Mouse (Mus musculus): Measurements from ENCODE around the gene Cplane1.

DNA sequence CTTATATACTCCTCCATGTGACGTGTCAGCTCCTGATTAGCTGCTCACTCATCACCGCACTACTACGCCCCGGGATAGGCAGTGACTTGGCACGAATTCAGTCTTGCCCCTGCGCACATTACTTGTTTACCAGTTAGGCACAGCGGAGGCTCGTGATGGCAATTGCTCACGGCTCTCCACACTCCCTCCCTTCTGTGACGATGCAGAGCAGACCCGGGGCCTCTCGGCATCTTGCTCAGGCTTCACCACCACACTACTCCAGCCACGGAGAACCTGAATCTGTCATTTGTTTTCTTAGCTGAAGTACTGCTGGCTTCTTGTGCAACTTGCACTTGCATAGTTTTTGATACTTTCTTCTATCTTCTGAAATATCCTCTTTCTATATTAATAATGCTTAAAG, 45.9 kb downstream of the Cplane1 start:
- TF ChIP-seq GATA1 (IDR thresholded peaks at IDR 0.05; ENCODE audit: low read depth, low read length) (no peak), USF1 (IDR thresholded peaks at IDR 0.05; ENCODE audit: low read depth, low read length) (no peak), CTCF (IDR thresholded peaks at IDR 0.05 in 2 of 3, conservative IDR thresholded peaks at IDR 0.05 in 1 of 3; ENCODE audit: control insufficient read depth in 1 of 3, insufficient read depth in 1 of 3, low read depth in 2 of 3, low read length in 3 of 3, poor library complexity in 1 of 3, severe bottlenecking in 1 of 3) (no peak)

Measured in MEL (cell line).